Mouse (Mus musculus): ENCODE data around the gene Plekho2.

DNA sequence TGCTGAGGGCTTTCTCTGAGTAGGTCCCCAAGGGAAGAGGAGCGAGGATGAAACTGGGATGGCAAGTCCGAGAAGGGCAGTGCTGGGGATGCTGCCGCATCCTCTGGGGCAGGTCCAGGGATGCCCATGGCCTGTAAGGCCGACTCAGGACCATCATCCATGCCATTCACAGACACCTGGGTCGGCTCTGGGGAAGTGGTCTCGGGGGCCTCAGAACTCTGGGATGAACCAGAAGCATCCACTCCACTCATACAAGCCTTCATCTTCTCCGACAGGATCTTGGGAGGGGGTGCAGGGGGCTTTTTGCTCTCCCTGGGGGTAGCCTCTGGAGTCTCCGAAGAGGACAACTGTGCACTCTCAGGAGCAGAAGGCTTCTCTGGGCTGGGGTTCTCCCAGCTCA lies 23.5 kb downstream of the Plekho2 start:
- TF ChIP-seq CTCF (IDR thresholded peaks at IDR 0.05; ENCODE audit: low read depth, low read length) (no peak), POLR2A (IDR thresholded peaks at IDR 0.05; ENCODE audit: extremely low read depth, insufficient read depth, low read length) (no peak)

Data from liver, adult 2 months (tissue).